Mouse (Mus musculus): ENCODE measurements around the gene Abca17.

The Abca17 gene

DNA sequence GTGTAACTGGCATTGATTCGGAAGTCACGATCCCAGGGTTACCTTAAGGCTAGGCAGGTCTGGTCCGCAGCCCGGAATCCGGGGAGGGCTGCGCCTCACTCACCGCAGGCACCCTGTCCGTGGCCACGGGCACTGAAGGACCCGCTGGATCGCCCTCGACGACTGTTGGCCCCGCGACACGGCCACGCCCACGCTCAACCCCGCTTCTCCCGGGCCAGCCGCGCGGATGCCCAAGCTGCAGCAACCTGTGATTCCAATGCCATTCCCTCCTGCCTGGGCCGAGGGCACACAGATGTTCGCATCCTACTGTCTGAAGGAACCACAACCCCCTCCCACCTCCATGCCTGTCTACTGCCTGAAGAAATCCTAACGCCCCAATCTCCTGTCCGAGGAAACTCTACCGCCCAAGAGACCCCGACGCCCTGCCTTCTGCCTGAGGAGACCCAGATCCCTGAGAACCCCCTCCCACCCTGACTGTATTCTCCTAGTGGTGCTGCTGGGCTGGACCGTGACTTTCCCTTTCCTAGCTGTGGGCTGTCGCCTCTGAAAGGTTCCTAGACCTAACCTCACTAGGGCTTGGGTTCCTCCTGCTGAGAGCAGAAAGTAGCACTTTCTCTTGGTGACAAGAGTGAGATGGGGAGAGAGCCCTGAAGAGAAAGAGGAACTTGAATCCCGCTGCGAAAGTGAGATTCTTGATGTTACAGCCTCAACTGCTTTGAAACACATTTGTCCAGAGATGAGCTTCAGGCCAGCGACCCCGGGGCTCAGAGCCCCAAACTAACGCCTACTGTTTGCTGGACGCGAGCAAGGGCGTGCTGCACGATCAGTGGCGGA, at the start of gene Abca17:
Gene Abca17, minus strand, starts transcription at position 143 of the 834 bp plus-strand sequence.
- DNase-seq (ENCODE audit: low spot score): no peak

GRCm38 (mm10) chr17:24394456-24394855, 43.6 kb upstream of the Abca17 start:
- no peak for DNase-seq (ENCODE audit: low spot score)

DNA sequence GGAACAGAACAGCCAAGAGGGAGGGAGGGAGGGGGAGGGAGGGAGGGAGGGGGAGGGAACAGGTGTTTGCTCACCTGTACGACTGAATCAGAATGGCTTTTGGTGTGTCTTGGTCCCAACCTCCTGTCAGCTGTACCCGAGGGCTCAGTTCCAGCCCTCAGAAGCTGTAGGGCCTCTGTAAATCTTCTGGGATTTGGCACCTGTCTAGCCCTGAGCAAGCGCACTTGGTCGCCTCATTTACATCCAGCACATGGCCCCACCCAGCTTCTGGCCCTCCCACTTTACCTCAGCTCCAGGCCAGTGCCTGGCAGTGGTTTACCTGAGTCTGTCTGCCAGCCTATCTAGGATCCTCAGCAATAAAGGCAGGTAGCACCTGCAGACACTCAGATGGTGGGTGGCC, 42.7 kb upstream of the Abca17 start:
- no peak for DNase-seq (ENCODE audit: low spot score)

DNA sequence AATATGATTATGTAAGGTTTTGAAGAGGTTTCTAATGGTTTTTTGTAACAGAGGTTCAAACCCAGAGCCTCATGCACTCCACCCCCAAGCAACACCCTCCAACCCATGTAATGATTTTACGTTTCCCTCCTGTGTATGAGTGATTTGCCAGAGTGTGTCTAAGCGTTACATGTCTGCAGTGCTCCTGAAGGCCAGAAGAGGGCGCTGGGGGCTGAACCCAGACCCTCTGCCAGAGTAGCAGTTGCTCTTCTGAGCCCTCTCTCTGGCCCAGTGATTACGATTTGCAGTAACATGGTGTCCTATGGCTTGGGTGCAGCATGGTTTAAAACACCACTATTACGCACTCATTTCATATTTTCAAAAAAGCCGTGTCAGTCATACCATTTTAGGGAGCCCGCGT, 40.3 kb upstream of the Abca17 start:
- no peak for DNase-seq (ENCODE audit: low spot score)

DNA sequence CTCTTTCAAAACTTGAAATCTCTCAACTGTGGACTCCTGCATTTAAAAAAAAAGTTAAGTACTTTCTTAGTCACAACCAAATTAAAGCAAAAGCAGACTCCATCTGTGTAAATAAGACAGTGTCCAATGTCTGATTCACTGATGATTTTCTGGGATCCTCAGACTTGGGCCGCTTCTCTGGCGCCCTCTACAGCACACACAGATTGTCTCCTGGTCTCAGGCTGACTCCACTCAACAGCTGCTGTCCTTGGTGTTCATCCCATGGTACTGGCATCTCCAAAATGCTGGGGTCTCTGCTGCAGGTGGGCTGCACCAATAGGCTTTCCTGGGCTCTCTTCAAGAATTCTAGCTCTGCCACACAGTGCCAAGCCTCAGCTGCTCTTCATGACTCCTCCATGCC, 39.0 kb upstream of the Abca17 start:
- DNase-seq (ENCODE audit: low spot score): peak; percentile 27

GRCm38 (mm10) chr17:24388711-24389110, 37.8 kb upstream of the Abca17 start:
- DNase-seq (ENCODE audit: low spot score): no peak

DNA sequence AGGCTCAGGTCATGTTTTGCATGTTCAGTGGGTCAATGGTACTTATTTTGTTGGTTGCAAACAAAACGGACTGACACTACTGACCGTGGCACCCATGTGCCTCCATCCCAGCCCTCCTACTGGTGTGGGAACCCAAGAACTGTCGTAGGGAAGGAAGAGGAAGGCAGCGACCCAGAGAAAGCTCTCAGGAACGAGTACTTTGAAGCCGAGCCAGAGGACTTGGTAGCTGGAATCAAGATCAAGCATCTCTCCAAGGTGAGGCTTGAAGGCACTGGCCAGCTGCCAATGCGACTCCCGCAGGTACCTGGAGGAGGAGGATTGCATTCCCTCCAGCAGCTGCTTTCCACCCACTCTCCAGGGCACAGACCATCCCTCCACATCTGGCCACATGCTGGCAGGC, 32.9 kb upstream of the Abca17 start:
- no peak for DNase-seq (ENCODE audit: low spot score)

- DNase-seq (ENCODE audit: low spot score): no peak
Observed at GRCm38 (mm10) chr17:24378496-24378895, 27.6 kb upstream of the Abca17 start.

DNA sequence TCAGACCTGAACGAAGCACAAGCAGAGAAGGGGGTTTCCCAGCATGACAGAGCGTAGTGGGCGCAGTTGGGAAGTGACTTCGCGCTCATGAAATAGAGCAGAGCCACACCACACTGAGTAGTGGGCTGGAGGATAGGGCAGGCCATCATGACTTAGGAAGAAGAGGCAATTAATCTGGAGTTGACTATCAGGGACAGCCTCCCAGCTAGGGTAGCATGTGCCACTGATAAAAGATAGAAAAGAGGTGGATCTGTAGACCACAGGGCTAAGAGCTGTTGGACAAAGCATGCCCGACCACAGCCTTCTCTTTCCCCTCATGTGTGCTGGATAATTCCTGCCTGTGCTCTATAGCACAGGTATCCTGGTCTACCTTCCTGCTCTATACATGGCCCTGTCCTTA, 25.0 kb upstream of the Abca17 start:
- DNase-seq (ENCODE audit: low spot score): no peak

- no peak for DNase-seq (ENCODE audit: low spot score)
Observed at GRCm38 (mm10) chr17:24375094-24375712, 24.3 kb upstream of the Abca17 start.

DNA sequence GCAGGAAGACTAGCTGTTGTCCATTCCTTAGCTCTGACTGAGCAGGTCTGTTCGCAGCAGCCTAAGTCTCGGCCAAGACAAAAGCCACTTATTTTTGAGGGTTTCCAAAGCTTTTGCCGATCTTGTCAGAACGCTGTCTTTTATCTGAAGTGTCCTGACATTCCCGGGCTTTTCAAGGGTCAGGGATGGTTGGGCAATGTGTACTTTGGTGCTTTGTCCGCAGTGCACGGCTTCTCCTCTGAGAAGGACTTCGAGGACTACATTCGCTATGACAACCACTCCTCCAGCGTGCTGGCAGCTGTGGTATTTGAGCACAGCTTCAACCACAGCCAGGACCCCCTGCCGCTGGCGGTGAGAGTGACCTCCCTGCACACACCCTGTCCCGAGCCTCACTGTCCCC, 15.0 kb upstream of the Abca17 start:
- DNase-seq (ENCODE audit: low spot score): no peak

GRCm38 (mm10) chr17:24364461-24364860, 13.6 kb upstream of the Abca17 start:
- no peak for DNase-seq (ENCODE audit: low spot score)

DNA sequence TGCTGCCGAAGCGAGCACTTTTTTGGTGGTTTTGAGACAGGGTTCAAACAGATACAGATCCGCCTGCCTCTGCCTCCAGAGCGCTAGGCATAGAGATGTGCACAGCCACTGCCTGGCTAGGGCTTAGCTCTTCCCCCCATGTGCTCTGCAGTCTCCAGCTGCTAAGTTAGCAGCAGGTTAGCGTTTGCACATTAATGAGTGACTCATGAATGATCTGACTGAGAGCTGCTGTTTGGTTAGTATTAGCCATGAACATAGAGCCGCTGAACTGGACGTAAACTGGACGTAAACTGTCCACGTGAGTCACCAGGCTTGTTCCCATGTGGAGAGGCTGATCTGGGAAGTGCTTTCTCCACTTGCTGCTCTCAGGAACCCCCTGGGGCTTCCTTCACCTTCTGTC, 11.7 kb upstream of the Abca17 start:
- no peak for DNase-seq (ENCODE audit: low spot score)

- no peak for DNase-seq (ENCODE audit: low spot score)
Observed at GRCm38 (mm10) chr17:24361291-24361690, 10.4 kb upstream of the Abca17 start.

- no peak for DNase-seq (ENCODE audit: low spot score)
Observed at GRCm38 (mm10) chr17:24360841-24361240, 10.0 kb upstream of the Abca17 start.

DNA sequence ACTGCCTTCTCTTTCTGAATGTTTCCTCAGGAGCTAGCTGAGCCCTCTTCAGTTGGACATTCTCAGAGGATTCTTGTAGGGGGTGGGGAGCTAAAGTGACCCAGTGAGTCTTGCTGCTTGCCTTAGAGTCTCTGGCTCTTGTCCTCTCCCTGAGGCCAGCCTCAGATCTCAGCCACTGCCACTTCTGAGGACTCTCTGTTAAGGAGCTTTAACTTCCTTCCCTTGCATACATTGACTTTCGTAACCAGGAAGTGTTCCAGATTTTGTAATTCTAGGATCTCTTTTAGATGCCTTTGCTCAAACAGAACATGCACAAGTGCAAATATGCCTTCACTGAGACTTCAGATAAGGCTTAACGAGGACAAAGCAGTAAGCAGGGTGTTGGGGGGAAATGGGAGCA, 9.0 kb upstream of the Abca17 start:
- DNase-seq (ENCODE audit: low spot score): no peak

DNA sequence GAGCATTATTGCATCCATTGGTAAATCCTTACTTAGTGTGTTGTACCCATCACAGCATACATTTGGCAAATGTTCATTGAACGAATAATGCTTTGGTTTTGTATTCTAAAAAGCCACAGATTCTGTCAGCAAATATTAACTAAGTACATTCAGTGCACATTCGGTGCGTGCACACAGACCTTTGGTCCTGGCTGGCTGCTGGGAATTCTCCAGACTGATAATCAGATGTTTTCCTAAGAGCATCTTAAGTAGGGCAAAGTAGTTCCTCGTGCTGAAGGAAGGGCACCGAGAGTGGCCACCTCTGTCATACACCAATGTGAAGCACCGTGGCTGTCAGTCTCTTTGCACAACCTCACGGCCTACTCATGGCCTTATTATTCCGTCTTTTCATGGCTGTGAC, 8.1 kb upstream of the Abca17 start:
- DNase-seq (ENCODE audit: low spot score): no peak

GRCm38 (mm10) chr17:24355284-24355683, 4.4 kb upstream of the Abca17 start:
- DNase-seq (ENCODE audit: low spot score): no peak

GRCm38 (mm10) chr17:24353960-24354359, 3.1 kb upstream of the Abca17 start:
- no peak for DNase-seq (ENCODE audit: low spot score)

DNA sequence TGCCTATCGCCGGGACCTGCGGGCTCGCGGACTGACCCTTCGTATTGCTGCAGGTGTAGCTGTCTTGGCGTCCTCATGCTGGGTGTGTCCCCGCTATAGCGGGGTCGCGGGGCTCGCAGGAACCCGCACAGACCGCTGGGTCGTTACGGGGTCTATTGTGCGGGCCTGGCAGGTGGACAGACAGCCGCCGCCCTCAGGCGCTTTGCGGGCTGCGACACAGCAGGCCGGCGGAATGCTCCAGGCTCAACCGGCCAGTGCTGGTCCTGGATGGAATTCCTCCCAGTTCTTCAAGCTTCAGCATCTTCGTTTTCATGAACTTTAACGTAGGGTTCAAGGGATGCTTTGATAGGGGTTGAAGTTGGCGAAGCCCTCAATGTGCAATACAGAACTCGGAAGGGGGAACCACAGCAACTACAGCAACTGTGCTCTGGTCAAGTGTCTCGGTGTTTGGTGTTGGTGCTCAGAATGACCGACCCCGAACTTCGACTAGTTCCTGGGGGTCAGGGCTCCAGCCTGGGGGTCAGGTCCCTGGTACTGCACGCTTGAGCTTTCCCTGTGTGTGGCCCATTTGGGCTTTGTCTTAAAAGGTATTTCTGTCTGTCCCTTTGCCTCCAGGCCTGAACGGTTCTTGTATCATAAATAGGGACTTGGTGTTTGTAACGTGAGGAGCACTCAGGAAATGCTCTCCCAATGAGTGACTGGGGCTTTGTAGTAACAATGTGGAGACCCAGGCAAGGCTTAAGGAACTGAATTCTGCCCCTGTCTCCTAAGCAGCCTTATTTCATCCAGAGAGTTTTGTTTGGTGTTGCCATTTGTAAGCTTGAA, 1.7 kb upstream of the Abca17 start:
- DNase-seq (ENCODE audit: low spot score): no peak

DNA sequence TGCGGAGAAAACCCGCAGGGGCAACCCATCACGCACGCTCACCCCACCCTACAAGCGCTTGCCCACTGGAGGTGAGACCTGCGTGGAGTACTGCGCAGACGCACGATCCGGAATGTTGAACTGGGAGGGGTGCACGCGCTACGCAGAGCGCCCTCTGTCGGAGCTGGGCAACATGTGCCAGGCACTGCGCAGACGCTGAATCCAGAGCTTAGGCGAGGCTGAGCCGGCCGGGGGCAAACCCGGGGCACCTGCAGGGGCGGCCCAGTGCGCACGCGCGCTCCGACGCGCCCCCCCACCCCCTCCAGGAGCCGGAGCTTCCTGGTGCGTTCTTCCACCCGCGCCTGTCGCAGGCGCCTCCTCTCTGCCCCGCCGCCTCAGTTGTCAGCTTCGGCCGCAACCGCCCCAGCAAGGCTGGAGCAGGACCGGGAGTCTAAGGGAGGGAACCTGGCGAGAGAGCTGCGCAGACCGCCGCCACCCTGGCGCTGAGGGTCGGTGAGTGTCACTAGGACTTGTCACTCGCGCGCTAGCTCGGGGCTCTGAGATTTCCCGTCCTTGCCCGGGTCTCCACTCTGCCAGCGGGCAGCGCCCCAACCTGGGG, 991 bp upstream of the Abca17 start, which contains the start of gene Abca3:
Gene Abca3, plus strand, starts transcription at position 191 of the 598 bp plus-strand sequence.
- DNase-seq (ENCODE audit: low spot score): peak; percentile 88

DNA sequence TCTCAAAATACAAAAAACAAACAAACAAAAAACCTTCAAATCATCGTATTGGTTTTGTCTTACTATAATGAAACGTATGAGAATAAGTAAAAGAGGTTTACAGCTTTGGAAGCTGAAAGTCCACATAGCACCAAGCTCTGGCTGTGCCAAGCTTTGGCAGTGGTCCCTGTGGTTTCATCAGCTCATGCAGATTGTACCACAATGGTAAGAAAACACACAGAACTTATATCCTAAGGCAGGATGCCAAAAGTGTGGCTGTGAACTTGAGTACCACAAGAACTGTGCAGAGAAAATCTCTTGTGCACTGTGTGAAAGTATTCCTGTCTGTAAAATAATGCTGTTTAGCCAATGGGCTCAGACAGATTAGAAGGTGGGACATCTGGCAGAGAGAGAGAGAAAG, 1.7 kb downstream of the Abca17 start:
- DNase-seq (ENCODE audit: low spot score): no peak

Data from ovary, postnatal 14 days (tissue).